Mouse (Mus musculus) CD4-positive, CD25-positive, alpha-beta regulatory T cell, adult 4 months (primary cell): ENCODE results near the gene Lrrc4b. TPM values are rescaled to one million over a fixed set of nuclear protein-coding genes. Genes with fewer than 3 reads are reported as not detected.

ENCODE experiments used
- ATAC-seq: one replicate; pipeline ENCODE4 v1.8.0; 2017
- polyA plus RNA-seq, 2 experiments: library from polyadenylated mRNA; unstranded; fragments of 100-300 nt; shearing (Covaris generic); gene quantifications; one replicate each; pipeline ENCODE4 v1.2.1; 2017

Lrrc4b gene
- polyA plus RNA-seq, 2 experiments from 2014 or later: not detected

GRCm38 (mm10) chr7:44437188-44437587, 8.4 kb downstream of the Lrrc4b start:
- ATAC-seq: no peak

DNA sequence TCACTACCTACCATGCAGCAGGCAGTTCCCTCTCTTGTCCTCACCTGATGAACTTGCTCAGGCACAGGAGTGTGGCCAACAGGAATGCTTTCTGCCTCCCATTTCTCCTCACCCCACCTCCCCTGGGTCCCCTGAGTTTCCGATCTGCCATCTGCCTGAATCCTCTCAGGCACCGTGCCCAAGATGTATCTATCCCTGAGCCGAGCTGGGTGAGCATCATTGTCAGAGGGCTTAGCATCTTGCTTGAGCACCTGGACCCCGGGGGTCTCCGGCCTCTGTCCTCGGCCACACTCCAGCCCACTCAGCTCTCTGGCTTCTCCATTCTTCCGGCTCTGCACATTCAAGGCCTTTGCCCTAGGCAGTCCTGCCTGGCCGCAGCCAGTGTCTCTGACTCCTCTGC, 9.1 kb downstream of the Lrrc4b start:
- no peak for ATAC-seq

DNA sequence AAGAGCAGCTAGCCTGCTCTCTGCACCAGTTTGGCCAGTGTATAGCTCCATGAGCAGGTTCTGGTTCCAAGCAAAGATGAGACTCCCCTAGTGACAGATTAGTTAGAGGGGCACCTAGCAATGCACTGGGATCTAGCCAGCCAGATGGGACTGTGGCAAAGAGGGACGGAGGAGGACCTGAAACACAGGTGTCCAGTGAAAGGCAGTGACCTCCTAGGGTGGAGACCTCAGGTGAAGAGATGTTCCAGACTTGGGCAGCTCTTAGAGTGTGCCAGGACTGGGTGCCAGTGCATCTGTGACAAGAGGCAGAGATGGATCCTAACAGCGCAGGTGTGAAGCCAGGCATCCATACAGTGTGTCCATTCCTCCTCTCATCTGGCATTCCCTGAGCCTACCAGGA, 10.9 kb downstream of the Lrrc4b start:
- ATAC-seq: no peak

DNA sequence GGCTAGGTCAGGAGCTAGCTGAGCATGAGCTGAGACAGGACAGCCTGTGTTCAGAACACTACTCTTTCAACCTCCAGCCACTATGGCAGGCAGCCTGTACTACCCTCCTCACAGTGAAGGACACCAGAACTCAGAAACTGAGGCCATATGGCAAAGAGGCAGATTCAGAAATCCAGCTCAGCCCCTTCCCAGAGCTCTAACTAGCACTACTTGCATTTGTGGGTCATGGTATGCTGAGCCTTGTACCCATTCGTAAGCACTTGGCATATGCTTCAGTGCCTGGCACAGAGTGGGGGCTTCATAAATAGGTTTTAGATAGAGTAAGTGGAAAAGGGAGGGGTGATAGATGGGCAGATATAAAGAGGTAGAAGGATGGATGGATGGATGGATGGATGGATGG, 11.7 kb downstream of the Lrrc4b start:
- ATAC-seq: no peak

DNA sequence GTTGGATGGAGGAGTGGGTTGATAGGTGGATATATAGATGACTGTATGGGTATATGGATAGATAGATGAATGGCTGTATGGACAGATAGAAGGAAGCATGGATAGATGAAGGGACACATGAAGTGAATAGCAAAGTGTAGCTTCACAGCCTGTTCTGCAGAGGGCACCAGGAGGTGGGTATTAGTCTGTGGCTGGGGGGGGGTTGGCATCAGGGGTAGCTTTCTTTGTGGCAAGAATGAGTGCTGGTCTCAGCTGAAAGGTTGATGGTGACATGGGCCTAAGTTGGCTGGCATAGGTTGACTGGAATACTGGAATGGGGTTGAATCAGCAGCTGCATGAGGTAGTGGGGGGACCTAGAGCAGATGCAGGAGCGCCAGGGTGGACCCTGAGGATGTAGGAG, 12.4 kb downstream of the Lrrc4b start:
- ATAC-seq: no peak

- ATAC-seq: no peak
Measured at GRCm38 (mm10) chr7:44441648-44442109, 12.9 kb downstream of the Lrrc4b start.

DNA sequence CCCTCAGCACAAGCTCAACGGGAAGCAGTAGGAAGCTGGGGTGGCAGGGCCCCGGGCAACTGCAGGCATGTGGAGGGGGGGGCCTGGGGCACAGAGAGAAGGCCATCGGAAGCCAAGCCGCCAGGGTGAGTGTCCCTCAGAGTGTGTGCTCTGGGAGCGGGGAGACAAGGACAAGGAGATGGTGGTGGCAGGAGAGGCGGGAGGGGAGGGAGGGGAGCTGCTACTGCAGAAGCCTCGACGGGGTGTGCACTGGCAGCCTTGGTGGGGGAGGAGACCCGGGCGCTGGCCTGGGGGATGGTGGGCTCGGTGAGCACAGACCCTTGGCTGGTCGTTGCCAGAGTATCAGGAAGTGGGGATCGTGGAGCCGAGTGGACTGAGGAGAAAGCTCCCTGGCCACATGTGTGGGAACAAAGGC, 13.6 kb downstream of the Lrrc4b start:
- ATAC-seq: no peak

DNA sequence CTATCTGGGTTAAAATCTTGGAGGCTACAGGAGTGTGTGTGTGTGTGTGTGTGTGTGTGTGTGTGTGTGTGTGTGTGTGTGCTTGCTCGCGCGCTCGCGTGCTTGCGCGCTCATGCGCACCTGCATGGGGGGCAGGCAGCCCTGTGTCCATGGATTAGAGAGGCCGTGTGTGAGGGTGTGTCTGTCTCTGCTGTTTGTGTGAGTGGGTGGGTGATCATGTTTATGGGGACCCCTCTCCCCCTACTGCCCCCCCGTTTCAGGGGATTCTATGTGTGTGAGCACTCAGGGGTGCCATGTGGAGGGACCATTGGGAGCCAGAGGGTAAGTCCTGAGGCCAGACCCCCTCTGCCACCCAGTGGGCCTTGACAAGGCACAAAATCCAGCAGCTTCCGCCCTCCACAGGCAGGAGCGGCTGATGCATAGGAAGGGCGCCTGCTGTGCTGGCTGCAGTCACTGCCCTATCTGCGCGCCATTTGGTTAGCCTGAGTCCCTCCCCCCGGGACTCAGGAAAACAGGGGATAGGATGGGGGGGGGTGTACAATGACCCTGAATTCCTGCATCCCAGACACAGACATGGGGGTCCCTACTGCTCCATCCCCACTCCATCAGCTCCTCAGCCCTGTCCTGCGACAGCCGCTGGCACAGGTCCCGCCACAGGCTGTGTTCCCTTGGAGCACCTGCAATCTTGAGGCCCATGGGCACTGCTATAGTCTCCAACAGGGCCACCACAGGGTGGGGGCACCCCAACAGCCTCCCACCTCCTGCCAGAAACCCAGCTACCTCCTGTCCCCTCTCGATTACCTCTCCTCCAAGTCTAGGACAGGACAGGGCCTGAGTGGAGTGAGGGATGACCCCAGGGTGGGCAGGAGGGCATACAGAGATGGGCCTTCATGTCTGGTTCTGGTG, 14.7 kb downstream of the Lrrc4b start:
- ATAC-seq: no peak

- no peak for ATAC-seq
Measured at GRCm38 (mm10) chr7:44444886-44445527, 16.2 kb downstream of the Lrrc4b start.

DNA sequence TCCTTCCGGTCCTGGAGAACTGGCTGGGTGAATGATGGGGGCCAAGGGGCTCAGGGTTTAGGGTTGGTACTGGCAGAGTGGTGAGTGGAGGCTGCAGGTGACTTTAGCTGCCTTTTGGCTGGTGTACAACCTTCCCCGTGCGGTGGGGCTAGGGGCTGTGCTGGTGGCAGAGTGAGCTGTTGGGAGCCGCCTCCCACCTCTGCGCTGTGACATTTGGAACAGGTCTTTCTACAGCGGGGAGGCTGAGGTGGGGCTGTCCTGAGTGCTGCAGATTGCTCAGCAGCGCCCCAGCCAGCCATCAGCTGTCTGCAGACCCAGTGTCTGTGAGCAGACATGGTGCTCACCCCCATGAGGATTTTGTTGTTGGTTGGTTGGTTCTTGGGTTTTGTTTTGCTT, 16.7 kb downstream of the Lrrc4b start:
- ATAC-seq: no peak

DNA sequence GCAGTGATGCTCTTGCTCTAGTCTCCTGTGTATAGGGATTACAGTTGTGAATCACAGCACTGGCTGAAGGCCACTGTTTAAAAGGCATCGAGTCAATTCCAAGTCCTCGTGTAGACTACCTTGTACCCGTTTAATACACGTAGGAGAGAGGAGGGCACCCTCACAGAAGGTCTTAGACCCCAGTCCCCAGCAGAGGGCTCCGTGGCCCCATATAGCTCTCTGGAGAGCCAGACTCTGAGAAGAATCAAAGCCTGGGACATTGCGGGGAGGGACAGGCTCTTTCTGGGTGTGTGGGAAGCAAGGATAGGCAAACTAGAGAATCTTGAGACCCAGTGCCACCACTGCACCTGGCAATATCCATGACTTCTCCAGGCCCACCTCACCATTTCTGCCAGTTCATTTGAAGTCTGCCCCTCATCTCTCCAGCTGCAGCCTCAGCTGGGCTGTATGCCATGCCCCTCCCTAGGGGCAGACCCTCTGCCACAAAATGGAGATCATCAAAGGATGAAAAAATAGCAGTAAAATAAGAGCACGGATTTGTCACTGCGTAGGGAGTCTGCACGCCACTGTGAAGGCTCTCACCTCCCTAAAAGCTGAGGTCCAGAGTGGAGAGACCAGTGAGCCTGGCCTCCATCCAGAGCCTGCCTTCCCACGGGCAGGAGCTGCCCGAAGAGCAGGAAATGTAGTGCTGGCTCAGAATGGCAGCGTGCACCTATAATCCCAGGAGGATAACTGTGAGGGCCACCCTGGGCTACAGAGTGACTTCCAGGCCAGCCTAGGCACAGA, 17.4 kb downstream of the Lrrc4b start:
- ATAC-seq: no peak

- ATAC-seq: no peak
Measured at GRCm38 (mm10) chr7:44453256-44453655, 24.4 kb downstream of the Lrrc4b start.

GRCm38 (mm10) chr7:44456302-44456701, 27.5 kb downstream of the Lrrc4b start:
- no peak for ATAC-seq

DNA sequence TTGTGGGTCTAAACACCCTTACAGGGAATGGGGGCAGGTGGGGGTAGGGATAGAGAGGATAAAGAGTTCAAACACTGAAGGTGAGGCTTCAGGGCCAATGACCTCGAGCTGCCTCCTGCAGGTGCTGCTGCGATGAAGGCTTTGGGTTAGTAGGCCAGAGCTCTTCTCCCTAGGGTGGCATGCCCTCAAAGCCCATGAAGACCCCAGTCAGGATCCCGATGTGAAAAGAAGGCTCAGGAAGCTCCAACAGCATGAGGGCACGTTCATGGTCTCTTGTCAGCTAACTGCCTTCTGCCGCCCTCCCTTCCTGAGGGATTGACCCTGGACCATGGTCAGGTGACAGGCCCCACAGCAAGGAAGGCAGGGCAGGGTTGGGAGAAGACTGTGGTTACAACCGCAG, 31.2 kb downstream of the Lrrc4b start:
- ATAC-seq: no peak

- ATAC-seq: no peak
Measured at GRCm38 (mm10) chr7:44460767-44461502, 32.1 kb downstream of the Lrrc4b start.

GRCm38 (mm10) chr7:44461503-44462217, 32.8 kb downstream of the Lrrc4b start:
- ATAC-seq: no peak

- no peak for ATAC-seq
Measured at GRCm38 (mm10) chr7:44462218-44463055, 33.6 kb downstream of the Lrrc4b start.

DNA sequence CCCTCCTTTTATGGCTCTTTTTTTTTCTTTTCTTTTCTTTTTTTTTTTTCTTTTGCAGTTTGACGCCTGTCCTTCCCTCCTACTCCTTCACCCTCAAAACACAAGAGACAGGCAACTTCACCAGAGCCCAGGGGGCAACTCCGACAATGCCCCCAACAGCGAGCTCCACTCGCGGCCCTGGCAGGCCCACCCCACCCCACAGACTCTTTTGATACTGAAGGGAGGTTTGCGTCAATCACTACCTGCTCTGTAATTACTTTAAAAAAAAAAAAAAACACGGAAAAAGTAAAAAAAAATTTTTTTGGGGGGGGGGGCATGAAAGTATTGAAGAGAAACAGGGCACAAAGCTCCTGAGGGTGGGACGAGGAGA, 34.2 kb downstream of the Lrrc4b start:
- no peak for ATAC-seq

GRCm38 (mm10) chr7:44463556-44464225, 34.9 kb downstream of the Lrrc4b start:
- no peak for ATAC-seq

GRCm38 (mm10) chr7:44464511-44464910, 35.7 kb downstream of the Lrrc4b start:
- ATAC-seq: no peak
